Comparison of ENCODE assay signal across 22 mouse cellular contexts in genomic region chr17:29091348-29091944, GRCm38 (mm10). TPM values are rescaled to one million over a fixed set of nuclear protein-coding genes. Genes with fewer than 3 reads are reported as not detected.
DNase-seq lines count a peak whose midpoint lies in the region; ATAC-seq lines count a peak whose summit lies in the region.
"Had no signal": no experiment of that assay in that cellular context is flagged by ENCODE, and none has a peak within 500 bp of the region (broad histone marks: within the 10 kb centered on the region; RNA-seq: fewer than 3 reads in every experiment).

No protein-coding gene starts in this region.

- no peak for ATAC-seq in midbrain, embryonic 11.5 days (ENCODE audit: low FRiP score)
- ATAC-seq in midbrain, embryonic 13.5 days = no peak
- ATAC-seq in inflammation-experienced regulatory T-cells, adult 6 months = no peak
- ATAC-seq: forebrain, embryonic 15.5 days; Patski had no signal

- H3K9me3 ChIP-seq in midbrain, embryonic 11.5 days (ENCODE audit: control insufficient read depth, low read length) = no peaks in the 10 kb centered on the region
- no peaks in the 10 kb centered on the region for H3K9me3 ChIP-seq in midbrain, embryonic 13.5 days
- H3K9me3 ChIP-seq: embryonic facial prominence, embryonic 13.5 days; forebrain, embryonic 15.5 days; hindbrain, embryonic 12.5 days; limb, embryonic 12.5 days; liver, embryonic 13.5 days; midbrain, embryonic 12.5 days; neural tube, embryonic 13.5 days had no signal

- WGBS in midbrain, embryonic 11.5 days = 46% methylated on average over 6 of the region's 6 CpGs
- 46% methylated on average over 6 of the region's 6 CpGs for whole genome bisulfite sequencing in midbrain, embryonic 13.5 days

- H3K27me3 ChIP-seq in midbrain, embryonic 11.5 days (ENCODE audit: control insufficient read depth, insufficient read depth, low read length) = peaks cover 25% of the 10 kb centered on the region
- peaks cover 36% of the 10 kb centered on the region for H3K27me3 ChIP-seq in midbrain, embryonic 13.5 days
- H3K27me3 ChIP-seq: Patski had no signal

- no peaks in the 10 kb centered on the region for H3K36me3 ChIP-seq in midbrain, embryonic 11.5 days (ENCODE audit: control insufficient read depth, insufficient read depth, low read length)
- H3K36me3 ChIP-seq in midbrain, embryonic 13.5 days = no peaks in the 10 kb centered on the region
- H3K36me3 ChIP-seq: embryonic facial prominence, embryonic 13.5 days; forebrain, embryonic 15.5 days; hindbrain, embryonic 12.5 days; limb, embryonic 12.5 days; liver, embryonic 13.5 days; midbrain, embryonic 12.5 days; neural tube, embryonic 13.5 days had no signal

- H3K4me3 ChIP-seq in midbrain, embryonic 11.5 days (ENCODE audit: low read depth, low read length) = no peak overlapping the region
- H3K4me3 ChIP-seq in midbrain, embryonic 13.5 days (replicated peaks) = no peak overlapping the region
- H3K4me3 ChIP-seq: embryonic facial prominence, embryonic 13.5 days; forebrain, embryonic 15.5 days; hindbrain, embryonic 12.5 days; limb, embryonic 12.5 days; liver, embryonic 13.5 days; midbrain, embryonic 12.5 days; neural tube, embryonic 13.5 days had no signal

- no peak overlapping the region for H3K9ac ChIP-seq in midbrain, embryonic 11.5 days (ENCODE audit: low read length)
- H3K9ac ChIP-seq in midbrain, embryonic 13.5 days (replicated peaks) = no peak overlapping the region
- H3K9ac ChIP-seq: embryonic facial prominence, embryonic 13.5 days; forebrain, embryonic 15.5 days; hindbrain, embryonic 12.5 days; limb, embryonic 12.5 days; liver, embryonic 13.5 days; midbrain, embryonic 12.5 days; neural tube, embryonic 13.5 days had no signal

- DNase-seq in heart, postnatal 4 days = peak; percentile 5
- DNase-seq in heart, adult 9 months (ENCODE audit: low spot score in 2 of 2) = no peak
- DNase-seq in midbrain, embryonic 11.5 days (ENCODE audit: low spot score, missing footprints) = peak; percentile 80
- peak; percentile 15 to 50 for DNase-seq in urinary bladder, postnatal 4 days (ENCODE audit: low spot score in 2 of 2)
- no peak for DNase-seq in urinary bladder, postnatal 10 days (ENCODE audit: low spot score)
- no peak for DNase-seq in ovary, postnatal 14 days (ENCODE audit: low spot score)
- DNase-seq: adrenal gland, postnatal 10 days; cerebellum, adult 11 months; gastrocnemius, postnatal 14 days; heart, postnatal 10 days; kidney, postnatal 4 days; liver, embryonic 13.5 days; right cerebral cortex, postnatal 25 days had no signal

- H3K27ac ChIP-seq in midbrain, embryonic 11.5 days (ENCODE audit: low read depth, low read length) = no peak overlapping the region
- H3K27ac ChIP-seq in midbrain, embryonic 13.5 days = no peak overlapping the region
- H3K27ac ChIP-seq: embryonic facial prominence, embryonic 13.5 days; forebrain, embryonic 15.5 days; hindbrain, embryonic 12.5 days; limb, embryonic 12.5 days; liver, embryonic 13.5 days; midbrain, embryonic 12.5 days; neural tube, embryonic 13.5 days had no signal

- H3K4me1 ChIP-seq in midbrain, embryonic 11.5 days (ENCODE audit: control insufficient read depth, insufficient read depth, low read length) = peaks cover 15% of the 10 kb centered on the region
- H3K4me1 ChIP-seq in midbrain, embryonic 13.5 days (replicated peaks) = peaks cover 23% of the 10 kb centered on the region

- no peak overlapping the region for H3K4me2 ChIP-seq in midbrain, embryonic 11.5 days
- H3K4me2 ChIP-seq in midbrain, embryonic 13.5 days (replicated peaks) = no peak overlapping the region
- H3K4me2 ChIP-seq: embryonic facial prominence, embryonic 13.5 days; forebrain, embryonic 15.5 days; hindbrain, embryonic 12.5 days; limb, embryonic 12.5 days; liver, embryonic 13.5 days; midbrain, embryonic 12.5 days; neural tube, embryonic 13.5 days had no signal

RNA-seq across cellular contexts. Expression of gene Cdkn1a, which starts 0.7 kb away (rescaled TPM):
- total RNA-seq in heart, postnatal 4 days (2021) = 10 to 100 TPM; 55.9 to 57.1 TPM
- 16.1 and 17.4 TPM in 2 replicates for polyA plus RNA-seq in midbrain, embryonic 11.5 days (2014; fragmentation: Nextera tagmentation; extraction: Ambion mirVana)
- 47.1 and 47.4 TPM in 2 replicates for polyA plus RNA-seq in midbrain, embryonic 13.5 days (2015; fragmentation: Nextera tagmentation; extraction: Ambion mirVana)
- polyA plus RNA-seq in inflammation-experienced regulatory T-cells, adult 6 months (2017; shearing (Covaris generic)) = 10 to 100 TPM in 1 of 3 experiments, 1 to 10 TPM in 2; 1.7 to 57.4 (median 2.5) TPM

RNA-seq across cellular contexts. Expression of gene Rab44, which starts 22.5 kb away (rescaled TPM):
- total RNA-seq in heart, postnatal 4 days (2021) = under 1 TPM; 0.47 to 0.57 TPM
- 0.22 and 0.44 TPM in 2 replicates for polyA plus RNA-seq in midbrain, embryonic 11.5 days (2014; fragmentation: Nextera tagmentation; extraction: Ambion mirVana)
- polyA plus RNA-seq in midbrain, embryonic 13.5 days (2015; fragmentation: Nextera tagmentation; extraction: Ambion mirVana) = not detected in 2 replicates
- not detected for polyA plus RNA-seq in inflammation-experienced regulatory T-cells, adult 6 months (2017; shearing (Covaris generic))

RNA-seq across cellular contexts. Expression of gene Srsf3, which starts 59.0 kb away (rescaled TPM):
- total RNA-seq in heart, postnatal 4 days (2021) = 100 to 1,000 TPM; 224 to 227 TPM
- polyA plus RNA-seq in midbrain, embryonic 11.5 days (2014; fragmentation: Nextera tagmentation; extraction: Ambion mirVana) = 899 and 948 TPM in 2 replicates
- 590 and 618 TPM in 2 replicates for polyA plus RNA-seq in midbrain, embryonic 13.5 days (2015; fragmentation: Nextera tagmentation; extraction: Ambion mirVana)
- 100 to 1,000 TPM; 296 to 519 (median 387) TPM for polyA plus RNA-seq in inflammation-experienced regulatory T-cells, adult 6 months (2017; shearing (Covaris generic))

Comparison
In these comparisons a context has a peak if more than half of its experiments do, and no peak if none do; other contexts are left out.
1. DNase-seq: peak in heart, postnatal 4 days (single experiment), midbrain, embryonic 11.5 days (single experiment) and urinary bladder, postnatal 4 days (2 of 2); none in heart, adult 9 months (0 of 2), urinary bladder, postnatal 10 days (single experiment) and ovary, postnatal 14 days (single experiment).